19 mouse cellular contexts compared by ENCODE assay signal in genomic region chr15:78374204-78374603, GRCm38 (mm10). TPM values are rescaled to one million over a fixed set of nuclear protein-coding genes. Genes with fewer than 3 reads are reported as not detected.
DNase-seq lines count a peak whose midpoint lies in the region; TF ChIP-seq lines count a peak whose summit lies in the region.
"Had no signal": no experiment of that assay in that cellular context is flagged by ENCODE, and none has a peak within 500 bp of the region (broad histone marks: within the 10 kb centered on the region; RNA-seq: fewer than 3 reads in every experiment).

No protein-coding gene starts in this region.

- intact Hi-C loops in left cerebral cortex, postnatal 14 days (cut with DNase I), result no loop called here

- no peak for TF ChIP-seq CTCF in brain, embryonic 14.5 days (IDR thresholded peaks at IDR 0.05; ENCODE audit: borderline replicate concordance, extremely low read depth, insufficient read depth, insufficient read length)

- DNase-seq in cerebellum, postnatal 36 days, result peak; percentile 22 to 49
- DNase-seq in cerebellum, adult 9-11 months, result no peak
- DNase-seq in left cerebral cortex, postnatal 14 days (ENCODE audit: low spot score in 2 of 2), result peak; percentile 42 to 52
- DNase-seq in left cerebral cortex, adult 9 months (ENCODE audit: low spot score in 2 of 2), result no peak
- DNase-seq in adrenal gland, adult 2 months, result peak; percentile 71
- peak; percentile 54 for DNase-seq in brain, embryonic 14.5 days (ENCODE audit: low read depth)
- no peak for DNase-seq in gastrocnemius, adult 8-10 months (ENCODE audit: low spot score in 2 of 2)
- no peak for DNase-seq in embryo, embryonic 9.5 days (ENCODE audit: extremely low spot score)
- DNase-seq: gastrocnemius, postnatal 10 days; liver, postnatal 0 days; thymus, postnatal 4 days had no signal

- TF ChIP-seq POLR2A in brain, embryonic 14.5 days (IDR thresholded peaks at IDR 0.05; ENCODE audit: borderline replicate concordance, extremely low read depth, insufficient read depth, insufficient read length, poor library complexity, severe bottlenecking), result no peak

RNA-seq across cellular contexts. Expression of gene Tex33, which starts 21.5 kb away (rescaled TPM):
- not detected for total RNA-seq in left cerebral cortex, postnatal 14 days (2021)
- not detected for total RNA-seq in adrenal gland, adult 2 months (2021)
- polyA plus RNA-seq in adrenal gland, adult 2 months (2012; rRNA removed), result not detected in 2 replicates
- not detected in 2 replicates for polyA plus RNA-seq in brain, embryonic 14.5 days (2012; rRNA removed)
- not detected for total RNA-seq in gastrocnemius, adult 8-10 months (2022)
- total RNA-seq: gastrocnemius, postnatal 10 days had no signal
- polyA plus RNA-seq: C2C12; embryonic facial prominence, embryonic 10.5 days; G1E; heart, embryonic 13.5 days; hindbrain, embryonic 14.5 days; kidney, embryonic 16.5 days; limb, embryonic 13.5 days; liver, postnatal 0 days; midbrain, embryonic 10.5 days had no signal

RNA-seq across cellular contexts. Expression of gene Tst, which starts 31.5 kb away (rescaled TPM):
- total RNA-seq in left cerebral cortex, postnatal 14 days (2021), result 10 to 100 TPM; 30.8 to 39.2 TPM
- total RNA-seq in adrenal gland, adult 2 months (2021), result 100 to 1,000 TPM; 218 to 366 TPM
- 391 and 410 TPM in 2 replicates for polyA plus RNA-seq in adrenal gland, adult 2 months (2012; rRNA removed)
- polyA plus RNA-seq in brain, embryonic 14.5 days (2012; rRNA removed), result 12.4 and 16.2 TPM in 2 replicates
- total RNA-seq in gastrocnemius, adult 8-10 months (2022), result 10 to 100 TPM; 19.1 to 25.8 (median 22.3) TPM

RNA-seq across cellular contexts. Expression of gene Mpst, which starts 32.0 kb away (rescaled TPM):
- 10 to 100 TPM; 39.0 to 47.2 TPM for total RNA-seq in left cerebral cortex, postnatal 14 days (2021)
- 10 to 100 TPM; 59.0 to 63.2 TPM for total RNA-seq in adrenal gland, adult 2 months (2021)
- 342 and 389 TPM in 2 replicates for polyA plus RNA-seq in adrenal gland, adult 2 months (2012; rRNA removed)
- 83.4 and 130 TPM in 2 replicates for polyA plus RNA-seq in brain, embryonic 14.5 days (2012; rRNA removed)
- 10 to 100 TPM; 58.9 to 65.3 (median 59.7) TPM for total RNA-seq in gastrocnemius, adult 8-10 months (2022)

RNA-seq across cellular contexts. Expression of gene Csf2rb, which starts 48.7 kb away (rescaled TPM):
- 1 to 10 TPM; 1.5 to 1.7 TPM for total RNA-seq in left cerebral cortex, postnatal 14 days (2021)
- total RNA-seq in adrenal gland, adult 2 months (2021), result 10 to 100 TPM in 1 of 2 experiments, 1 to 10 TPM in 1; 4.6 to 13.8 TPM
- polyA plus RNA-seq in adrenal gland, adult 2 months (2012; rRNA removed), result 8.9 and 9.3 TPM in 2 replicates
- 0.85 and 1.8 TPM in 2 replicates for polyA plus RNA-seq in brain, embryonic 14.5 days (2012; rRNA removed)
- total RNA-seq in gastrocnemius, adult 8-10 months (2022), result under 1 TPM; 0.41 to 0.99 (median 0.81) TPM

RNA-seq across cellular contexts. Expression of gene Kctd17, which starts 54.2 kb away (rescaled TPM):
- 100 to 1,000 TPM; 288 to 291 TPM for total RNA-seq in left cerebral cortex, postnatal 14 days (2021)
- 100 to 1,000 TPM in 1 of 2 experiments, 10 to 100 TPM in 1; 81.6 to 102 TPM for total RNA-seq in adrenal gland, adult 2 months (2021)
- 344 and 374 TPM in 2 replicates for polyA plus RNA-seq in adrenal gland, adult 2 months (2012; rRNA removed)
- 259 and 385 TPM in 2 replicates for polyA plus RNA-seq in brain, embryonic 14.5 days (2012; rRNA removed)
- total RNA-seq in gastrocnemius, adult 8-10 months (2022), result 10 to 100 TPM in 1 of 4 experiments, 1 to 10 TPM in 3; 5.9 to 10.3 (median 8.2) TPM

Comparison
In these comparisons a context has a peak if more than half of its experiments do, and no peak if none do; other contexts are left out.
1. DNase-seq: peak in cerebellum, postnatal 36 days (2 of 2), left cerebral cortex, postnatal 14 days (2 of 2), adrenal gland, adult 2 months (single experiment) and brain, embryonic 14.5 days (single experiment); none in cerebellum, adult 9-11 months (single experiment), left cerebral cortex, adult 9 months (0 of 2), gastrocnemius, adult 8-10 months (0 of 2) and embryo, embryonic 9.5 days (single experiment).
2. RNA of gene Tst, which starts 31.5 kb away (total RNA-seq): 218 to 366 TPM in adrenal gland, adult 2 months; 30.8 to 39.2 TPM in left cerebral cortex, postnatal 14 days and 19.1 to 25.8 TPM in gastrocnemius, adult 8-10 months; every median in the first group is over 4 times any median in the second.